Mouse (Mus musculus) kidney, adult 10 weeks (tissue): ENCODE results near the gene Olfr307. TPM values are rescaled to one million over a fixed set of nuclear protein-coding genes. Genes with fewer than 3 reads are reported as not detected.

Experiments
- polyA plus RNA-seq: library from polyadenylated mRNA; stranded (reverse); fragments of 350-450 nt; fragmentation: Illumina TruSeq; extraction: RNeasy Lipid Tissue Mini Kit (QIAGEN cat#74804); gene quantifications from one replicate; pipeline ENCODE4 v1.2.3, GENCODE M21; 2014; ENCODE audit warnings: low read depth, low replicate concordance

Gene Olfr307
- polyA plus RNA-seq: not detected

DNA sequence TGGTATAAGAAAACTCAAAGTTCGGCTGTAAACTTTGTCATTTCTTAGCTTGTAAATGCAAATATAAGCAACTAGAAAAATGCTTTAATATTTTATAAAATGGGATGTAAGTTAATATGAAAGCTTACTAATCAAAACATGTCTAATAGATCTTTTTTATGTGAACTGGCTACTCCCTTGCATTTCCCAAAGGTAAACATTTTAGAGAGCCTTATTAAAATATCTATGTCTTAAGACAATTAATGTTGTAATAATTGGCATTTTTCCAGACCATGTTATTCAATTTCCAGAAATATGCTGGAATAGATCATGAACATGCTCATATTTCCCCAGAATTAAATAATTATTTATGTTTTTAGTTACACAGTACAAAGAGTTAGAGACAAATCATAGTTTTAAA lies at the start of gene Olfr307:
Olfr307 (minus strand) TSS at position 101 of the 400 bp plus-strand sequence.

DNA sequence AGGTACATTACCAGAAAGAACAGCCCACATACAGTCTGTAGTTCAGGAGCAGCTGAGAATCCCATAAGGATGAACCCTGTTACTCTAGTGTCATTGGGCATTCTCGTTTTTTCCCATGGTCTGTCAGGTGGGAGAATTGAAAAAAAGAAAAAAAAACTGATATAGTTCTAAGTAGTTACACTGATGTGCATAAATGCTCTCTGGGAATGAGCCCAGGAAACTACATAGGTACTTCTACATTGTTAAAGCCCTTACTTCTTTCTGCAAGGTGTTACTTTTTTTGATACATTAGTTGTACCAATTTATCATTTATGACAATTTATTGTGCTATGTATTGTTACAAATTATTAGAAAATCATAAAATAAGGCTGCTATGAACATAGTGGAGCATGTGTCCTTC lies 49.2 kb upstream of the Olfr307 start, which contains the start of gene Olfr304:
Olfr304 (minus strand) TSS at position 101 of the 400 bp plus-strand sequence.

GRCm38 (mm10) chr7:86366828-86367227 lies 29.4 kb upstream of the Olfr307 start, which contains the start of gene Olfr305:
Olfr305 (minus strand) TSS chr7:86366928.

GRCm38 (mm10) chr7:86325530-86325929 lies 11.9 kb downstream of the Olfr307 start, which contains the start of gene Olfr308:
Olfr308 (minus strand) TSS chr7:86325630.

GRCm38 (mm10) chr7:86313608-86314007 lies 23.8 kb downstream of the Olfr307 start, which contains the start of gene Olfr309:
Olfr309 (minus strand) TSS chr7:86313708.

Other genes starting within 250 kb of the Olfr307 start
- not detected for gene Vmn2r75, start 165.8 kb downstream of the Olfr307 start, polyA plus RNA-seq
- not detected for gene Vmn2r76, start 91.3 kb downstream of the Olfr307 start, polyA plus RNA-seq
- gene Olfr310, start 60.4 kb downstream of the Olfr307 start, polyA plus RNA-seq: not detected
- not detected for gene Olfr309, start 23.9 kb downstream of the Olfr307 start, polyA plus RNA-seq
- gene Olfr308, start 12.0 kb downstream of the Olfr307 start, polyA plus RNA-seq: not detected
- not detected for gene Olfr305, start 29.3 kb upstream of the Olfr307 start, polyA plus RNA-seq
- not detected for gene Olfr304, start 49.1 kb upstream of the Olfr307 start, polyA plus RNA-seq
- gene Olfr303, start 60.2 kb upstream of the Olfr307 start, polyA plus RNA-seq: not detected
- not detected for gene Olfr301, start 66.3 kb upstream of the Olfr307 start, polyA plus RNA-seq
- not detected for gene Olfr299, start 122.3 kb upstream of the Olfr307 start, polyA plus RNA-seq
- not detected for gene Olfr298, start 154.9 kb upstream of the Olfr307 start, polyA plus RNA-seq
- gene Olfr297, start 182.4 kb upstream of the Olfr307 start, polyA plus RNA-seq: not detected
- not detected for gene Olfr295, start 246.3 kb upstream of the Olfr307 start, polyA plus RNA-seq